Mouse (Mus musculus) bone marrow macrophage, adult 2 months (primary cell): ENCODE results near the gene Lrrk1.

Experiments
- CTCF ChIP-seq: IDR thresholded peaks from 2 replicates; pipeline ENCODE4 v1.5.1; 2012; ENCODE audit warnings: low read depth, mild to moderate bottlenecking, low read length, moderate library complexity
- POLR2A ChIP-seq: IDR thresholded peaks from 2 replicates; pipeline ENCODE4 v1.6.1; 2012; ENCODE audit warnings: mild to moderate bottlenecking, low read depth, low read length, borderline replicate concordance

DNA sequence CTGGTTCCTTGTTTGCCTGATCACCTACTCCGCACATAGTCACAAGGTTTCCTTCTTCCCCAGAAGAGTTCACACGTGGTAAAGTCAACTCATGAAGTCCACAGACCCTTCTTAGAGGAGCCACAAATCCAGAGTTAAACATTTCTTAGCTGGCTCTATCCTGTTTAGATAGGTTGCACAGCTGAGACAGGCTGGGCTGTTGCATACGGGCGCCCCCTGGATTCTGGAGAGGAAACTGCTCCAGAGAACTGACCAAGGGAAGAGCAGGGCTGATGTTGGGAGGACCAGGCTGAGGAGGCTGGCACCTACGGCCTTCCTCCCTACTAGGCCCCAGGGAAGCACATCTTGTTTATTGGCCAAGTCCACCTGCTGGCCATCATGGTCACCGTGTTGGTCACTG, 138.1 kb downstream of the Lrrk1 start:
- TF ChIP-seq CTCF: peak; percentile 54
- TF ChIP-seq POLR2A: no peak
